Mouse (Mus musculus) MEL (cell line): ENCODE measurements around the gene Rasd2.

ENCODE experiments used
- CTCF ChIP-seq, 3 experiments: IDR thresholded peaks in 2 of 3; conservative IDR thresholded peaks in 1 of 3; 2 replicates each; pipeline ENCODE4 v1.5.1; 2011 to 2012; ENCODE audit warnings: low read length in 3 of 3, low read depth in 2 of 3, mild to moderate bottlenecking in 2 of 3, improper control_type of control experiment in 1 of 3, inconsistent platforms in 1 of 3, mixed read lengths in 1 of 3, moderate library complexity in 1 of 3; ENCODE audit not compliant: control insufficient read depth in 1 of 3, insufficient read depth in 1 of 3, poor library complexity in 1 of 3, severe bottlenecking in 1 of 3
- EP300 ChIP-seq, 2 experiments: IDR thresholded peaks; 2 replicates each; pipeline ENCODE4 v1.6.1; 2011; ENCODE audit warnings: improper control_type of control experiment in 2 of 2, low read length in 2 of 2, low read depth in 1 of 2, mild to moderate bottlenecking in 1 of 2
- ETS1 ChIP-seq: IDR thresholded peaks from 2 replicates; pipeline ENCODE4 v1.6.1; 2012; ENCODE audit warnings: low read depth, mild to moderate bottlenecking, inconsistent platforms, low read length, improper control_type of control experiment, moderate library complexity
- MAX ChIP-seq: IDR thresholded peaks from 2 replicates; pipeline ENCODE4 v1.6.1; 2011; ENCODE audit warnings: low read length, improper control_type of control experiment
- MAZ ChIP-seq: IDR thresholded peaks from 2 replicates; pipeline ENCODE4 v1.6.1; 2012; ENCODE audit warnings: low read depth, mild to moderate bottlenecking, inconsistent platforms, low read length, improper control_type of control experiment
- NELFE ChIP-seq: IDR thresholded peaks from 2 replicates; pipeline ENCODE4 v1.6.1; 2011; ENCODE audit warnings: low read depth, low read length, improper control_type of control experiment
- POLR2A ChIP-seq, 2 experiments: IDR thresholded peaks; 2 replicates each; pipeline ENCODE4 v1.6.1; 2011 to 2012; ENCODE audit warnings: low read length in 2 of 2, mild to moderate bottlenecking in 2 of 2, control low read depth in 1 of 2, improper control_type of control experiment in 1 of 2, low read depth in 1 of 2, moderate library complexity in 1 of 2; ENCODE audit not compliant: control insufficient read depth in 1 of 2, insufficient read depth in 1 of 2, poor library complexity in 1 of 2
- POLR2AphosphoS2 ChIP-seq: IDR thresholded peaks from 2 replicates; pipeline ENCODE4 v1.6.1; 2011; ENCODE audit warnings: low read length, improper control_type of control experiment
- SIN3A ChIP-seq: IDR thresholded peaks from 2 replicates; pipeline ENCODE4 v1.6.1; 2012; ENCODE audit warnings: low read length, improper control_type of control experiment, inconsistent platforms
- SMC3 ChIP-seq: IDR thresholded peaks from 2 replicates; pipeline ENCODE4 v1.6.1; 2011; ENCODE audit warnings: low read depth, low read length, improper control_type of control experiment
- TBP ChIP-seq: IDR thresholded peaks from 2 replicates; pipeline ENCODE4 v1.8.0; 2011; ENCODE audit warnings: low read depth, low read length, improper control_type of control experiment
- USF1 ChIP-seq: IDR thresholded peaks from 2 replicates; pipeline ENCODE4 v1.6.1; 2014; ENCODE audit warnings: low read depth, mild to moderate bottlenecking, inconsistent platforms, low read length, improper control_type of control experiment, moderate library complexity
- ZC3H11A ChIP-seq: IDR thresholded peaks from 2 replicates; pipeline ENCODE4 v1.6.1; 2012; ENCODE audit warnings: low read depth, mild to moderate bottlenecking, inconsistent platforms, low read length, improper control_type of control experiment

- TF ChIP-seq POLR2A (IDR thresholded peaks at IDR 0.05; ENCODE audit: control insufficient read depth in 1 of 2, insufficient read depth in 1 of 2, low read depth in 1 of 2, low read length in 2 of 2, poor library complexity in 1 of 2) (no peak), CTCF (IDR thresholded peaks at IDR 0.05 in 2 of 3, conservative IDR thresholded peaks at IDR 0.05 in 1 of 3; ENCODE audit: control insufficient read depth in 1 of 3, insufficient read depth in 1 of 3, low read depth in 2 of 3, low read length in 3 of 3, poor library complexity in 1 of 3, severe bottlenecking in 1 of 3) (no peak), POLR2AphosphoS2 (no peak), USF1 (no peak), SMC3 (no peak), ETS1 (no peak), SIN3A (no peak), EP300 (IDR thresholded peaks at IDR 0.05; ENCODE audit: low read depth in 1 of 2, low read length in 2 of 2) (no peak), NELFE (no peak), TBP (no peak), MAX (no peak), MAZ (no peak), ZC3H11A (no peak)
These were observed 19.2 kb upstream of the Rasd2 start for GRCm38 (mm10) chr8:75194473-75195071.
